Mouse (Mus musculus) bone marrow macrophage, adult 2 months (primary cell): ENCODE measurements around the gene Irak3.

Experiments used
- CTCF ChIP-seq: IDR thresholded peaks from 2 replicates; pipeline ENCODE4 v1.5.1; 2012; ENCODE audit warnings: low read depth, mild to moderate bottlenecking, low read length, moderate library complexity
- POLR2A ChIP-seq: IDR thresholded peaks from 2 replicates; pipeline ENCODE4 v1.6.1; 2012; ENCODE audit warnings: mild to moderate bottlenecking, low read depth, low read length, borderline replicate concordance

GRCm38 (mm10) chr10:120151672-120152071 lies 50.3 kb downstream of the Irak3 start:
- TF ChIP-seq CTCF (no peak), POLR2A (no peak)
